Mouse (Mus musculus) spleen, adult 2 months (tissue): Measurements from ENCODE around the gene Atf5. TPM values are rescaled to one million over a fixed set of nuclear protein-coding genes. Genes with fewer than 3 reads are reported as not detected.

Experiments used
- DNase-seq, 2 experiments: peaks; one replicate each; pipeline versions ENCODE4 v3.0.0 to v3.0.0-alpha.2; 2012 to 2021; ENCODE audit warnings: low spot score in 2 of 2, low read depth in 1 of 2
- H3K27ac ChIP-seq: fragments of 200-500 bp; 2 replicates; pipeline ENCODE4 v1.5.1; 2012; ENCODE audit warnings: low read length, inconsistent platforms; ENCODE audit not compliant: insufficient read depth
- H3K27me3 ChIP-seq: fragments of 200-500 bp; 2 replicates; pipeline ENCODE4 v1.6.1; 2012; ENCODE audit warnings: mild to moderate bottlenecking, moderate library complexity, low read length, inconsistent platforms; ENCODE audit not compliant: control insufficient read depth, insufficient read depth
- H3K36me3 ChIP-seq: fragments of 200-500 bp; 2 replicates; pipeline ENCODE4 v1.6.1; 2012; ENCODE audit warnings: mild to moderate bottlenecking, low read length, inconsistent platforms; ENCODE audit not compliant: control insufficient read depth, insufficient read depth
- H3K4me1 ChIP-seq: fragments of 200-500 bp; 2 replicates; pipeline ENCODE4 v1.6.1; 2011; ENCODE audit warnings: inconsistent platforms; ENCODE audit not compliant: control insufficient read depth, insufficient read depth, insufficient read length
- H3K4me3 ChIP-seq: fragments of 200-500 bp; 2 replicates; pipeline ENCODE4 v1.5.1; 2011; ENCODE audit warnings: mild to moderate bottlenecking, inconsistent platforms; ENCODE audit not compliant: insufficient read depth, insufficient read length; ENCODE audit errors: extremely low read depth
- CTCF ChIP-seq: fragments of 200-500 bp; IDR thresholded peaks from 2 replicates; pipeline ENCODE4 v1.5.1; 2011; ENCODE audit warnings: mild to moderate bottlenecking, inconsistent platforms; ENCODE audit not compliant: insufficient read depth, insufficient read length, insufficient replicate concordance; ENCODE audit errors: extremely low read depth
- POLR2A ChIP-seq: fragments of 200-500 bp; IDR thresholded peaks from 2 replicates; pipeline ENCODE4 v1.6.1; 2011; ENCODE audit warnings: low read depth, low read length, inconsistent platforms
- WGBS: fragments of 180-500 bp; shearing (Covaris S2); methylation state at CpG from one replicate; pipeline ENCODE4 v1.1.7; 2018; 5-methylcytosine and 5-hydroxymethylcytosine counted together
- polyA plus RNA-seq: library from polyadenylated mRNA; depleted of rRNA; stranded (reverse); fragments of >200 nt; gene quantifications from 2 replicates; pipeline ENCODE4 v1.2.3, GENCODE M21; 2012

Gene Atf5
- polyA plus RNA-seq, 1 experiment, result 49.6 TPM

DNA sequence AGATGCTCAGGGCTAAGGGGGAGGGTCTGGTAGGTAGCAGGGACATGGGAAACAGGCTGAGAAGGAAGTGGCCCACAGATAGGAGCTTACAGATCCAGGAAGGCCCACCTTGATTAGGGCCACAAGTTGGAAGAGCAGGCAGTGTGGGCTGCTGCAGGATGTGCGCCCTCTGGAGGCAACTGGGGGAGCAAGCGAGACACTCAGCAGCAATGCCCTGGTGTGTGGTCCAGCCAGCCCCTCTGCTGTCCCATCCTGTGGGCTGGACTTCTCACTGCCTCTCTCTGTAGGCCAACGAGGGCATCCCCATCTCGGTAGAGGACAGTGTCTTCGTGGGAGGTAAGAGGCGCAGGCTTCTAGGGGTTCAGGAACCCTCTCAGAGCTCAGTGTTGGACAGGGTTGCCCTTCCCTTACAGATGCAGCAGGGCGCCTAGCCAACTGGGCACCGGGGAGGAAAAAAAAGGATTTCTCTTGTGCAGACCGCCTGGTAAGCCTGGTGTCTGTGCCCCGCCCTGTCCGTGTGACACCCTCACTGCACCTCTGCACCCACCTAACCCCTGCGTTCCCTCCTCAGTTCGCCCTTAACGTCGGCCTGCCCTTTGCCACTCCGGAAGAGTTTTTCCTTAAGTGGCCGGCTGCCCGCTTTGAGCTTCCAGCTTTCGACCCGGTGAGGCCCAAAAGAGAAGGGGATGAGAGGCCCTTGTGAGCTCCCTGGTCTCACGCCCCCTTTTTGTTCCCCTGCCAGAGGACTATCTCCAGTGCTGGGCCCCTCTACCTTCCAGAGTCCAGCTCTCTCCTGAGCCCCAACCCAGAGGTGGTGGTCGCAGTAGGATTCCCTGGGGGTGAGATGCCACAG, 44.3 kb upstream of the Atf5 start:
- TF ChIP-seq CTCF, result peak; percentile 93
- no peak for TF ChIP-seq POLR2A
- WGBS, result 71% methylated on average over 22 of the region's 22 CpGs
- Histone ChIP-seq H3K4me3 (no peak overlapping the region), H3K27me3 (no peaks in the 10 kb centered on the region), H3K27ac (no peak overlapping the region), H3K4me1 (peaks cover 4% of the 10 kb centered on the region; the same call in 1 of the 2 replicates), H3K36me3 (peaks cover 23% of the 10 kb centered on the region)
- peak in 1 of 2 experiments; percentile 66 for DNase-seq

DNA sequence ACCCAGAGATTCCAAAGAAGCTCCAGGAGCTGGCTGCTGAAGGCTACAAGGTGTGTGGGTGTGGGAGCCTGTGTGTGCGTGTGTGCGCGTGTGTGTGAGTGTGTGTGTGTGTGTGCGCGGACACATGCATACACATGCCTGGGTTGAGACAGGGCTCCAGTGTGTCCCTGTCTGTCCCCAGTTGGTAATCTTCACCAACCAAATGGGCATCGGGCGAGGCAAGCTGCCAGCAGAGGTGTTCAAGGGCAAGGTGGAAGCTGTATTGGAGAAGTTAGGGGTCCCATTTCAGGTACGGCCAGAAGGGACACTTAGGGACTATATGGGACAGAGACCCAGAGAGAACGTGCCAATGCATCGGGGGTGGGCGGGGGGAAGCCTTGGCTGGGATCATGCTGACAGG, 43.4 kb upstream of the Atf5 start:
- DNase-seq, result no peak
- Histone ChIP-seq H3K27me3 (no peaks in the 10 kb centered on the region), H3K4me3 (no peak overlapping the region), H3K27ac (no peak overlapping the region), H3K36me3 (peaks cover 23% of the 10 kb centered on the region), H3K4me1 (peaks cover 9% of the 10 kb centered on the region; the same call in 1 of the 2 replicates)
- TF ChIP-seq CTCF (no peak), POLR2A (no peak)
- WGBS, result 93% methylated on average over 11 of the region's 11 CpGs

DNA sequence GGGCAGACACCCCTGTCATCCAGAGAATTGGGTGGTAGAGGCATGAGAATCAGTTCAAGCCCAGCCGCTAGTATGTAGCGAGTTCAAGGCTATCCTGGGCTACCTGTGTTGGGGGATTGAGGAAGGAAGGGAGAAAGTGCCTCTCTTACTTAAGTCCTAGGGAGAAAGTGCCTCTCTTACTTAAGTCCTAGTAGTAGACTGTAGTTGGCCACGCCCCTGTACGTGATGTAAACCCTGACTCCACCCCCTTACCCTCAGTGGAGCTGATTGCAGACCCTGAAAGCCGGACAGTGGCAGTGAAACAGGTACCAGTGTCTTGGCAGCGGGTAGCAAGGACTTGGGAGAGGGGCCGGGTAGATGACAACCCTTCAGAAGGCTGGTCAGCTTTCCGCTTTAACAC, 41.4 kb upstream of the Atf5 start:
- H3K4me3 ChIP-seq, result peak overlapping the region; percentile 15; the same call in 1 of the 2 replicates
- peaks cover 8% of the 10 kb centered on the region; the same call in 1 of the 2 replicates for H3K36me3 ChIP-seq
- peaks cover 16% of the 10 kb centered on the region; the same call in 1 of the 2 replicates for H3K4me1 ChIP-seq
- DNase-seq, result no peak
- no peaks in the 10 kb centered on the region for H3K27me3 ChIP-seq
- TF ChIP-seq POLR2A (no peak), CTCF (no peak)
- WGBS, result 38% methylated on average over 8 of the region's 8 CpGs
- H3K27ac ChIP-seq, result no peak overlapping the region

DNA sequence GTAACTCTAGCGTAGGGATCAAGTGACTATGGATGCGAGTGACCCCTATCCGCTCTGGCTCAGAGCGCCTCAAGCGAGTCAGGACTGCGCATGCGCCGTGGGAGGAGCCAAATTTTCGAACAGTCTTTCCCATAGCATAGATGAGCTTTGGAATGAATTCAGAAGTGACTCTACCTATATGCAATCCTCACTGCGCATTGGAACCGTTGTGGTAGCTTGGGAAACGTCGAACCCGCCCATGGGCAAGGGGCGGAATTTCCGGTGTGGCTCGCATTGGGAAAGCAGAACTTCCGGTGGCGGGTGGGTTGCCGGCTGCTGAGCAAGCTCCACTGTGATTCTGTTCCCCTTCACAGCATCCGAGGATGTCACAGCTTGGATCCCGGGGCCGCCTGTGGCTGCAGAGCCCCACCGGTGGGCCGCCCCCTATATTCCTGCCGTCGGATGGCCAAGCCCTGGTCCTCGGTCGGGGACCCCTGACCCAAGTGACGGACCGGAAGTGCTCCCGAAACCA, 40.6 kb upstream of the Atf5 start, which contains the start of gene Pnkp:
TSS of gene Pnkp (plus strand) at position 98 of the 511 bp plus-strand sequence.
- H3K27ac ChIP-seq, result peak within 1 kb of the TSS; percentile 78
- DNase-seq, result peak; percentile 60 to 73
- no peak; the same call in 1 of the 2 replicates for TF ChIP-seq POLR2A
- TF ChIP-seq CTCF, result no peak
- H3K36me3 ChIP-seq, result peaks cover 5% of the 10 kb centered on the region; the same call in 1 of the 2 replicates
- WGBS, result under 1% methylated on average over 32 of the region's 32 CpGs
- H3K4me3 ChIP-seq, result peak within 1 kb of the TSS; percentile 88
- no peaks in the 10 kb centered on the region for H3K27me3 ChIP-seq
- peaks cover 16% of the 10 kb centered on the region; the same call in 1 of the 2 replicates for H3K4me1 ChIP-seq

DNA sequence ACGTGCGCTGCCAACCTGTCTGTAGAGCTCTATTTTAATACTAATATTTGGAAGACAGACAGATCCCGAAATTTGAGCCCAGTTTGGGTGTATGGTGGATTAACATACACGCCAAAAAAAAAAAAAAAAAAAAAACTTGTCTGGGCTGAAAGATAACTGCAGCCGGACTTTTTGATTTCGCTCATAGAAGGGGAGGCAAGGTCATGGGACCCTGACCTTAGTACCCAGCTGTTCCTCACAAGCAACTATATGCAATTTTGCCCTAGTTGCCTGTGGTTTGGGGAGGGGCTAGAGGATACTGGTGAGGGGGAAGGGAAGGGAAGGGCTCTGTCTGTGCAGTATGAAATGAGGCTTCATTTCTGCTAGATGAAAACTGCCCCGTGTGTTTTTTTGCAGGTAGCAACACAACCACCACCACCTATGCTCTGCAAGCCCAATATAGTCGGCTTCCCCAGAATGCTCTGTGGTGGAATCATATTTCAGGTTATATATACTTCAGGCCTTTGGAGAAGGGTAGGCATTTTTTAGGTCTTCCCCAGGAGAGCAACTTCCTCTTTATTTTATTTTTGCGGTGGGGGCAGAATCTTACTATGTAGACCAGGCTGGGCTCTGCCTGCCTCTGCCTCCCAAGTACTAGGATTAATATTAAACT, 39.9 kb upstream of the Atf5 start:
- TF ChIP-seq POLR2A, result no peak
- TF ChIP-seq CTCF, result no peak
- H3K4me3 ChIP-seq, result no peak overlapping the region
- 35% methylated on average over 9 of the region's 9 CpGs for WGBS
- H3K4me1 ChIP-seq, result peaks cover 16% of the 10 kb centered on the region; the same call in 1 of the 2 replicates
- no peak for DNase-seq
- peaks cover under 1% of the 10 kb centered on the region; the same call in 1 of the 2 replicates for H3K36me3 ChIP-seq
- no peaks in the 10 kb centered on the region for H3K27me3 ChIP-seq
- peak overlapping the region; percentile 78 for H3K27ac ChIP-seq

DNA sequence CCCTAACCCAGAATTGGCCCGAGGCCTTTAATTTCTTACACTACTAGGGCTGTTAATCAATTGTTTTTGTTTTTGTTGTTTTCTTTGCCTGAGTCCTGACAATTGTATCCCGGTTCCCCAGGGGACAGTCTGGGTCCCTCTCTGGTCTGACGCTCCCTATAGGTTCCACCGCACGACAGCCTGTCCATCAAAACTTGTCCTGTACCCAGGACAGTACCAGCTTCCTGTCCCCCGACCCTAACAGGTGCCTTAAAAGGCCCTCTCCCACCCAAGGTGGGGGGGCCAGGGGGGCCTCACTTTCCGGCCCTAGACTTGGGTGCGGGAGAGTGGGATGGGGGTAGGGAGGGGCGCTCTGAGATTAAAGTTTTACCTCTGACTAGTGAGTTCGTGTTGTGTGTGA, 38.6 kb upstream of the Atf5 start:
- TF ChIP-seq CTCF (no peak), POLR2A (no peak)
- WGBS, result 35% methylated on average over 10 of the region's 10 CpGs

More for the DNA sequence above, 38.6 kb upstream of the Atf5 start:
- Histone ChIP-seq H3K4me1 (peaks cover 23% of the 10 kb centered on the region; the same call in 1 of the 2 replicates), H3K36me3 (no peaks in the 10 kb centered on the region), H3K4me3 (peak overlapping the region; percentile 92), H3K27me3 (no peaks in the 10 kb centered on the region), H3K27ac (peak overlapping the region; percentile 96)
- DNase-seq, result no peak
